Mouse (Mus musculus) CH12.LX (cell line): ENCODE results near the gene Ebf1. TPM values are rescaled to one million over a fixed set of nuclear protein-coding genes. Genes with fewer than 3 reads are reported as not detected.
A peak's percentile ranks its signal among the peaks of the same experiment; 100 is the strongest.

ENCODE experiments used
- DNase-seq: peaks from one replicate; pipeline ENCODE4 v3.0.0-alpha.2; 2013; ENCODE audit errors: extremely low read depth
- H3K27ac ChIP-seq: 2 replicates; pipeline ENCODE4 v1.5.1; 2012; ENCODE audit warnings: low read depth, mild to moderate bottlenecking, control low read depth, moderate library complexity; ENCODE audit not compliant: insufficient read depth
- H3K27me3 ChIP-seq: replicated peaks from 2 replicates; pipeline ENCODE3; 2012; ENCODE audit warnings: inconsistent platforms
- H3K36me3 ChIP-seq, 2 experiments: replicated peaks in 1 of 2; 2 replicates each; pipeline versions ENCODE3 to v1.6.1; 2012; ENCODE audit warnings: inconsistent platforms in 1 of 2, low read length in 1 of 2, mild to moderate bottlenecking in 1 of 2, mixed read lengths in 1 of 2, moderate library complexity in 1 of 2; ENCODE audit not compliant: control insufficient read depth in 1 of 2, insufficient read depth in 1 of 2
- H3K4me1 ChIP-seq, 2 experiments: 2 replicates each; pipeline ENCODE4 v1.6.1; 2012; ENCODE audit warnings: inconsistent platforms in 1 of 2, moderate library complexity in 1 of 2; ENCODE audit not compliant: insufficient read depth in 2 of 2, control insufficient read depth in 1 of 2
- H3K4me2 ChIP-seq: 2 replicates; pipeline ENCODE4 v1.6.1; 2012; ENCODE audit warnings: low read depth, mild to moderate bottlenecking, control low read depth; ENCODE audit not compliant: poor library complexity, insufficient read depth, severe bottlenecking
- H3K4me3 ChIP-seq, 3 experiments: fragments of 150-350 bp in 1 of 3; sonication (generic) in 1 of 3; replicated peaks in 1 of 3; 2 replicates each; pipeline versions ENCODE3 to v1.5.1; 2011 to 2012; ENCODE audit warnings: low read depth in 2 of 3, low read length in 2 of 3, mild to moderate bottlenecking in 2 of 3, moderate library complexity in 2 of 3, control low read depth in 1 of 3, improper control_type of control experiment in 1 of 3, inconsistent platforms in 1 of 3, mixed read lengths in 1 of 3; ENCODE audit not compliant: poor library complexity in 1 of 3
- H3K79me2 ChIP-seq: replicated peaks from 2 replicates; pipeline ENCODE4 v1.6.1; 2012; ENCODE audit warnings: mild to moderate bottlenecking, moderate library complexity; ENCODE audit not compliant: control insufficient read depth, poor library complexity, insufficient read depth, severe bottlenecking; ENCODE audit errors: extremely low read depth
- H3K9ac ChIP-seq: 2 replicates; pipeline ENCODE4 v1.6.1; 2012; ENCODE audit warnings: low read depth, mild to moderate bottlenecking, control low read depth, moderate library complexity; ENCODE audit not compliant: insufficient read depth
- H3K9me3 ChIP-seq: replicated peaks from 2 replicates; pipeline ENCODE3; 2012; ENCODE audit warnings: low read length, inconsistent platforms, mixed read lengths
- BHLHE40 ChIP-seq: IDR thresholded peaks from 2 replicates; pipeline ENCODE4 v1.6.1; 2011; ENCODE audit warnings: mild to moderate bottlenecking, low read depth, low read length, improper control_type of control experiment
- CHD1 ChIP-seq: IDR thresholded peaks from 2 replicates; pipeline ENCODE4 v1.6.1; 2012; ENCODE audit warnings: low read depth, low read length, improper control_type of control experiment, inconsistent platforms
- CHD2 ChIP-seq: IDR thresholded peaks from 2 replicates; pipeline ENCODE4 v1.6.1; 2011; ENCODE audit warnings: low read length, improper control_type of control experiment
- CTCF ChIP-seq, 2 experiments: IDR thresholded peaks in 1 of 2; conservative IDR thresholded peaks in 1 of 2; 2 replicates each; pipeline ENCODE4 v1.5.1; 2011 to 2012; ENCODE audit warnings: low read depth in 2 of 2, low read length in 2 of 2, improper control_type of control experiment in 1 of 2, inconsistent platforms in 1 of 2, mild to moderate bottlenecking in 1 of 2, moderate library complexity in 1 of 2
- E2F4 ChIP-seq: IDR thresholded peaks from 2 replicates; pipeline ENCODE4 v1.6.1; 2011; ENCODE audit warnings: low read depth, low read length, improper control_type of control experiment; ENCODE audit not compliant: insufficient replicate concordance
- ELF1 ChIP-seq: IDR thresholded peaks from 2 replicates; pipeline ENCODE4 v1.6.1; 2014; ENCODE audit warnings: low read depth, mild to moderate bottlenecking, inconsistent platforms, low read length, improper control_type of control experiment
- EP300 ChIP-seq: IDR thresholded peaks from 2 replicates; pipeline ENCODE4 v1.6.1; 2011; ENCODE audit warnings: low read length, improper control_type of control experiment
- ETS1 ChIP-seq: conservative IDR thresholded peaks from 2 replicates; pipeline ENCODE4 v1.6.1; 2012; ENCODE audit warnings: low read depth, mild to moderate bottlenecking, inconsistent platforms, low read length, improper control_type of control experiment, moderate library complexity
- GABPA ChIP-seq: IDR thresholded peaks from 2 replicates; pipeline ENCODE4 v1.6.1; 2012; ENCODE audit warnings: low read depth, low read length, improper control_type of control experiment, inconsistent platforms; ENCODE audit not compliant: insufficient replicate concordance
- HCFC1 ChIP-seq: IDR thresholded peaks from 2 replicates; pipeline ENCODE4 v1.6.1; 2012; ENCODE audit warnings: low read depth, mild to moderate bottlenecking, inconsistent platforms, low read length, improper control_type of control experiment
- IRF4 ChIP-seq: IDR thresholded peaks from 2 replicates; pipeline ENCODE4 v1.6.1; 2014; ENCODE audit warnings: low read depth, mild to moderate bottlenecking, inconsistent platforms, low read length, improper control_type of control experiment
- JUN ChIP-seq: IDR thresholded peaks from 2 replicates; pipeline ENCODE4 v1.6.1; 2011; ENCODE audit warnings: low read depth, mild to moderate bottlenecking, low read length, improper control_type of control experiment, moderate library complexity; ENCODE audit not compliant: insufficient read depth
- JUND ChIP-seq: conservative IDR thresholded peaks from 2 replicates; pipeline ENCODE4 v1.6.1; 2011; ENCODE audit warnings: low read depth, low read length, improper control_type of control experiment
- KAT2A ChIP-seq: IDR thresholded peaks from 2 replicates; pipeline ENCODE4 v1.6.1; 2012; ENCODE audit warnings: low read length, improper control_type of control experiment, inconsistent platforms; ENCODE audit not compliant: insufficient replicate concordance
- MAFK ChIP-seq: IDR thresholded peaks from 2 replicates; pipeline ENCODE4 v1.6.1; 2011; ENCODE audit warnings: low read length, improper control_type of control experiment; ENCODE audit not compliant: insufficient replicate concordance
- MAX ChIP-seq: IDR thresholded peaks from 2 replicates; pipeline ENCODE4 v1.6.1; 2011; ENCODE audit warnings: low read length, improper control_type of control experiment
- MAZ ChIP-seq: IDR thresholded peaks from 2 replicates; pipeline ENCODE4 v1.6.1; 2012; ENCODE audit warnings: low read depth, mild to moderate bottlenecking, inconsistent platforms, low read length, improper control_type of control experiment, moderate library complexity
- MEF2A ChIP-seq: IDR thresholded peaks from 2 replicates; pipeline ENCODE4 v1.6.1; 2014; ENCODE audit warnings: low read depth, mild to moderate bottlenecking, inconsistent platforms, low read length, improper control_type of control experiment, borderline replicate concordance
- MXI1 ChIP-seq: IDR thresholded peaks from 2 replicates; pipeline ENCODE4 v1.6.1; 2011; ENCODE audit warnings: mild to moderate bottlenecking, low read depth, low read length, improper control_type of control experiment
- MYC ChIP-seq: IDR thresholded peaks from 2 replicates; pipeline ENCODE4 v1.6.1; 2011; ENCODE audit warnings: low read depth, mild to moderate bottlenecking, improper control_type of control experiment, low read length
- NELFE ChIP-seq: IDR thresholded peaks from 2 replicates; pipeline ENCODE4 v1.6.1; 2011; ENCODE audit warnings: low read depth, low read length, improper control_type of control experiment
- NRF1 ChIP-seq: IDR thresholded peaks from 2 replicates; pipeline ENCODE4 v1.6.1; 2014; ENCODE audit warnings: low read depth, mild to moderate bottlenecking, inconsistent platforms, low read length, improper control_type of control experiment, moderate library complexity
- PAX5 ChIP-seq: IDR thresholded peaks from 2 replicates; pipeline ENCODE4 v1.6.1; 2012; ENCODE audit warnings: low read length, inconsistent platforms, mixed read lengths
- POLR2A ChIP-seq: IDR thresholded peaks from 2 replicates; pipeline ENCODE4 v1.6.1; 2011; ENCODE audit warnings: low read depth, mild to moderate bottlenecking, improper control_type of control experiment, low read length
- POLR2AphosphoS2 ChIP-seq: IDR thresholded peaks from 2 replicates; pipeline ENCODE4 v1.6.1; 2011; ENCODE audit warnings: low read depth, low read length, improper control_type of control experiment
- RAD21 ChIP-seq: IDR thresholded peaks from 2 replicates; pipeline ENCODE4 v1.6.1; 2011; ENCODE audit warnings: low read depth, mild to moderate bottlenecking, low read length, improper control_type of control experiment, moderate library complexity
- RCOR1 ChIP-seq: conservative IDR thresholded peaks from 2 replicates; pipeline ENCODE4 v1.6.1; 2012; ENCODE audit warnings: low read depth, mild to moderate bottlenecking, inconsistent platforms, low read length, improper control_type of control experiment
- SIN3A ChIP-seq: IDR thresholded peaks from 2 replicates; pipeline ENCODE4 v1.6.1; 2012; ENCODE audit warnings: low read length, improper control_type of control experiment, inconsistent platforms
- SMC3 ChIP-seq: IDR thresholded peaks from 2 replicates; pipeline ENCODE4 v1.6.1; 2011; ENCODE audit warnings: low read depth, low read length, improper control_type of control experiment
- TBP ChIP-seq: conservative IDR thresholded peaks from 2 replicates; pipeline ENCODE4 v1.6.1; 2011; ENCODE audit warnings: low read depth, low read length, improper control_type of control experiment
- TCF12 ChIP-seq: IDR thresholded peaks from 2 replicates; pipeline ENCODE4 v1.6.1; 2014; ENCODE audit warnings: low read depth, mild to moderate bottlenecking, inconsistent platforms, low read length, improper control_type of control experiment
- UBTF ChIP-seq: IDR thresholded peaks from 2 replicates; pipeline ENCODE4 v1.6.1; 2012; ENCODE audit warnings: low read depth, mild to moderate bottlenecking, inconsistent platforms, low read length, improper control_type of control experiment, moderate library complexity
- USF1 ChIP-seq: IDR thresholded peaks from 2 replicates; pipeline ENCODE4 v1.6.1; 2014; ENCODE audit warnings: low read depth, mild to moderate bottlenecking, inconsistent platforms, low read length, improper control_type of control experiment
- USF2 ChIP-seq: conservative IDR thresholded peaks from 2 replicates; pipeline ENCODE4 v1.6.1; 2011; ENCODE audit warnings: low read depth, low read length, improper control_type of control experiment
- ZC3H11A ChIP-seq: IDR thresholded peaks from 2 replicates; pipeline ENCODE4 v1.6.1; 2012; ENCODE audit warnings: low read depth, mild to moderate bottlenecking, inconsistent platforms, low read length, improper control_type of control experiment
- ZKSCAN1 ChIP-seq: IDR thresholded peaks from 2 replicates; pipeline ENCODE4 v1.6.1; 2012; ENCODE audit warnings: low read depth, inconsistent platforms, low read length, improper control_type of control experiment, borderline replicate concordance
- ZMIZ1 ChIP-seq: IDR thresholded peaks from 2 replicates; pipeline ENCODE4 v1.6.1; 2012; ENCODE audit warnings: low read depth, mild to moderate bottlenecking, inconsistent platforms, low read length, improper control_type of control experiment
- ZNF384 ChIP-seq: IDR thresholded peaks from 2 replicates; pipeline ENCODE4 v1.6.1; 2012; ENCODE audit warnings: low read depth, low read length, improper control_type of control experiment, inconsistent platforms
- dilution Hi-C: fragments of 300-500 bp; cut with MboI; formaldehyde crosslinking; loops from 2 replicates; pipeline ENCODE4 v1.14.3; 2020; ENCODE audit warnings: low sequenced_read_pairs; ENCODE audit not compliant: extremely low pct_unique_long_range_greater_than_20kb, extremely low pct_ligation_motif_present
- in situ Hi-C: fragments of 300-500 bp; cut with MboI; formaldehyde crosslinking; loops from 3 replicates; pipeline ENCODE4 v1.14.3; 2019; ENCODE audit warnings: low sequenced_read_pairs, low pct_ligation_motif_present, low pct_unique_long_range_greater_than_20kb, mixed read lengths
- polyA plus RNA-seq: library from polyadenylated mRNA; unstranded; fragments of >175 nt; gene quantifications from 2 replicates; pipeline ENCODE4 v1.2.1, GENCODE M21; 2012; ENCODE audit warnings: low read depth; ENCODE audit not compliant: insufficient read length
- total RNA-seq, 2 experiments: library from RNA; depleted of rRNA; stranded (reverse); fragments of 300-350 nt in 1 of 2; fragments of >200 nt in 1 of 2; gene quantifications; 2 replicates each; pipeline ENCODE4 v1.2.3; 2012 to 2014

Ebf1 gene
- total and polyA plus RNA-seq, 3 experiments, result 37.8 to 60.7 (median 42.8) TPM

DNA sequence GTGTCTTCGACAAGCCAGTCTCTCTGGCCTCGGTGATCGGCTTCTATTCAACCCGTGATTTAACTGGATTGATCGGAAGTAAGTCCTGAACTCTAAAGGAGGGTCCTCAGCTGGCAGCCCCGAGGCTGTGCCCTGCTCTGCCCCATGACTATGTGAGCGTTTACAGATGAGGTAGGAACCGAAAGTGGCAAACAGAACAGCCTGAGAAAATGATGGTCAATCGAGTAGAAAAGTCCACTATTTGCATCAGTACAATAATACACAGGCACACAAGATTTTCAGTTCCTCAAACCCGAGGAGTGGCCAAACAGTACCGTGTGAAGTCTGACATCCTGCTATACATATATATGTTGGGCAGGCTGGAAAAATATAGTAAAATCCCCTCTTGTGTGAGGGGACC lies 147.9 kb downstream of the Ebf1 start:
- Histone ChIP-seq H3K4me3 (peak overlapping the region; percentile 23 to 34 (median 28)), H3K79me2 (peaks cover 15% of the 10 kb centered on the region), H3K36me3 (peaks cover 0 to 35% of the 10 kb centered on the region in 2 experiments), H3K4me1 (peaks cover 23 to 95% of the 10 kb centered on the region in 2 experiments), H3K27ac (peak overlapping the region; percentile 96), H3K9ac (peak overlapping the region; percentile 70), H3K9me3 (no peaks in the 10 kb centered on the region), H3K27me3 (no peaks in the 10 kb centered on the region), H3K4me2 (peak overlapping the region; percentile 64)
- dilution Hi-C loops, result no loop called here
- DNase-seq, result peak; percentile 93
- TF ChIP-seq JUND, result peak; percentile 81
- peak; percentile 99 for TF ChIP-seq IRF4
- peak; percentile 90 for TF ChIP-seq MAZ
- TF ChIP-seq UBTF, result no peak
- TF ChIP-seq NELFE, result no peak
- peak; percentile 3 for TF ChIP-seq RAD21
- TF ChIP-seq E2F4, result no peak
- TF ChIP-seq MAFK, result peak; percentile 80; the same call in 1 of the 2 replicates
- no peak for TF ChIP-seq ZKSCAN1
- no peak; the same call in 1 of the 2 replicates for TF ChIP-seq ZNF384
- peak; percentile 65 for TF ChIP-seq MAX
- TF ChIP-seq BHLHE40, result peak; percentile 96
- TF ChIP-seq SMC3, result no peak; the same call in none of the 2 replicates
- peak; percentile 87 for TF ChIP-seq MYC
- no peak; the same call in 1 of the 2 replicates for TF ChIP-seq CHD1
- no peak for TF ChIP-seq PAX5
- TF ChIP-seq USF1, result no peak
- TF ChIP-seq KAT2A, result no peak
- peak; percentile 97 for TF ChIP-seq MEF2A
- peak; percentile 96 for TF ChIP-seq TCF12
- TF ChIP-seq HCFC1, result no peak; the same call in none of the 2 replicates
- TF ChIP-seq CTCF (conservative IDR thresholded peaks at IDR 0.05 in 1 of 2, IDR thresholded peaks at IDR 0.05 in 1 of 2; ENCODE audit: low read depth in 2 of 2, low read length in 2 of 2), result no peak
- TF ChIP-seq GABPA, result no peak
- TF ChIP-seq ZC3H11A, result no peak
- peak; percentile 98 for TF ChIP-seq EP300
- TF ChIP-seq USF2, result no peak
- peak; percentile 48; the same call in 1 of the 2 replicates for TF ChIP-seq MXI1
- TF ChIP-seq ETS1, result peak; percentile 99
- TF ChIP-seq TBP, result peak; percentile 66
- TF ChIP-seq SIN3A, result peak; percentile 91
- TF ChIP-seq POLR2AphosphoS2, result no peak; the same call in 1 of the 2 replicates
- TF ChIP-seq ELF1, result peak; percentile 24; the same call in 1 of the 2 replicates
- no peak for TF ChIP-seq ZMIZ1
- TF ChIP-seq JUN, result peak; percentile 69; the same call in 1 of the 2 replicates
- peak; percentile 66; the same call in 1 of the 2 replicates for TF ChIP-seq CHD2
- peak; percentile 94 for TF ChIP-seq RCOR1
- no peak for TF ChIP-seq NRF1
- peak; percentile 69 for TF ChIP-seq POLR2A
- in situ Hi-C loops, result no loop called here
